Mouse (Mus musculus) common myeloid progenitor, adult 5-6 weeks (primary cell): ENCODE data around the gene Fbxo46. TPM values are rescaled to one million over a fixed set of nuclear protein-coding genes. Genes with fewer than 3 reads are reported as not detected.

Experiments
- ATAC-seq: replicated peaks from 2 replicates; pipeline ENCODE4 v1.8.0; 2016; ENCODE audit warnings: low read depth, mild to moderate bottlenecking, moderate TSS enrichment, inconsistent platforms; ENCODE audit not compliant: poor library complexity, severe bottlenecking
- total RNA-seq: library from RNA; stranded (forward); fragments of 200-1000, 187-1606 nt; gene quantifications from 2 replicates; pipeline ENCODE4 v1.2.3, GENCODE M21; 2017

Fbxo46 gene
- total RNA-seq, 1 experiment from 2014 or later = 6.6 TPM

- peak; percentile 5 for ATAC-seq
These were observed 27.1 kb upstream of the Fbxo46 start for GRCm38 (mm10) chr7:19092381-19093173.

GRCm38 (mm10) chr7:19093174-19093521 is 26.5 kb upstream of the Fbxo46 start:
- ATAC-seq = peak; percentile 59

GRCm38 (mm10) chr7:19093537-19094385 is 25.9 kb upstream of the Fbxo46 start:
- peak; percentile 70 for ATAC-seq

- no peak for ATAC-seq
These were observed 25.2 kb upstream of the Fbxo46 start, which contains the start of gene Six5 for GRCm38 (mm10) chr7:19094471-19094825. Gene Six5 (plus strand): TSS chr7:19094594.

- no peak for ATAC-seq
These were observed 24.6 kb upstream of the Fbxo46 start for GRCm38 (mm10) chr7:19094826-19095750.

- peak; percentile 23; the same call in 1 of the 2 replicates for ATAC-seq
These were observed 23.9 kb upstream of the Fbxo46 start for GRCm38 (mm10) chr7:19095751-19096110.

- no peak for ATAC-seq
These were observed 23.2 kb upstream of the Fbxo46 start for GRCm38 (mm10) chr7:19096421-19096976.

GRCm38 (mm10) chr7:19097217-19097616 is 22.4 kb upstream of the Fbxo46 start:
- ATAC-seq = no peak

- ATAC-seq = no peak
These were observed 21.8 kb upstream of the Fbxo46 start for GRCm38 (mm10) chr7:19097863-19098262.

GRCm38 (mm10) chr7:19098811-19099210 is 20.8 kb upstream of the Fbxo46 start:
- ATAC-seq = no peak

GRCm38 (mm10) chr7:19100290-19100689 is 19.4 kb upstream of the Fbxo46 start:
- ATAC-seq = no peak

- no peak for ATAC-seq
These were observed 15.9 kb upstream of the Fbxo46 start for GRCm38 (mm10) chr7:19103741-19104140.

GRCm38 (mm10) chr7:19104486-19104885 is 15.2 kb upstream of the Fbxo46 start:
- ATAC-seq = no peak

- ATAC-seq = no peak
These were observed 12.2 kb upstream of the Fbxo46 start for GRCm38 (mm10) chr7:19107436-19107835.

- ATAC-seq = no peak
These were observed 10.1 kb upstream of the Fbxo46 start for GRCm38 (mm10) chr7:19109565-19109964.

GRCm38 (mm10) chr7:19118028-19118771 is 1.5 kb upstream of the Fbxo46 start, which contains the start of gene Gm4969:
Gene Gm4969 (minus strand): TSS chr7:19118368.
- no peak; the same call in 1 of the 2 replicates for ATAC-seq

GRCm38 (mm10) chr7:19119083-19119482 is 576 bp upstream of the Fbxo46 start:
- no peak for ATAC-seq

- no peak for ATAC-seq
These were observed 2.0 kb downstream of the Fbxo46 start for GRCm38 (mm10) chr7:19121686-19122085.

GRCm38 (mm10) chr7:19124713-19125112 is 5.1 kb downstream of the Fbxo46 start:
- no peak for ATAC-seq
